Mouse (Mus musculus) E14TG2a.4 (cell line): ENCODE measurements around the gene Gtpbp2.
A peak's percentile ranks its signal among the peaks of the same experiment; 100 is the strongest.

Source experiments
- H3K27me3 ChIP-seq: 2 replicates; pipeline ENCODE4 v1.6.1; 2014; ENCODE audit warnings: low read length, control low read depth; ENCODE audit not compliant: insufficient read depth
- H3K36me3 ChIP-seq: 2 replicates; pipeline ENCODE4 v1.6.1; 2014; ENCODE audit warnings: low read length, control low read depth; ENCODE audit not compliant: insufficient read depth
- H3K4me1 ChIP-seq: replicated peaks from 2 replicates; pipeline ENCODE4 v1.6.1; 2014; ENCODE audit warnings: low read depth, low read length, control low read depth
- H3K4me3 ChIP-seq: replicated peaks from 2 replicates; pipeline ENCODE4 v1.5.1; 2014; ENCODE audit warnings: mild to moderate bottlenecking, low read length
- H3K9me3 ChIP-seq: 2 replicates; pipeline ENCODE4 v1.6.1; 2014; ENCODE audit warnings: low read length, control low read depth
- CTCF ChIP-seq: conservative IDR thresholded peaks from 2 replicates; pipeline ENCODE4 v1.5.1; 2014; ENCODE audit warnings: low read length
- NANOG ChIP-seq: IDR thresholded peaks from 2 replicates; pipeline ENCODE4 v1.6.1; 2014; ENCODE audit warnings: borderline replicate concordance, low read length, mixed read lengths
- POU5F1 ChIP-seq: IDR thresholded peaks from 2 replicates; pipeline ENCODE4 v1.6.1; 2014; ENCODE audit warnings: low read length, borderline replicate concordance

Gene Gtpbp2

GRCm38 (mm10) chr17:46143578-46144423 is 17.0 kb upstream of the Gtpbp2 start, which contains the start of gene Rsph9:
Gene Rsph9, minus strand, starts transcription at chr17:46144216.
- Histone ChIP-seq H3K27me3 (peaks cover 6% of the 10 kb centered on the region; the same call in 1 of the 2 replicates), H3K36me3 (peaks cover 26% of the 10 kb centered on the region), H3K9me3 (no peaks in the 10 kb centered on the region), H3K4me3 (peak within 1 kb of the TSS; percentile 74), H3K4me1 (peaks cover 40% of the 10 kb centered on the region)
- TF ChIP-seq POU5F1 (no peak), NANOG (no peak), CTCF (no peak)

- no peaks in the 10 kb centered on the region for H3K9me3 ChIP-seq
- peaks cover 36% of the 10 kb centered on the region for H3K4me1 ChIP-seq
- H3K4me3 ChIP-seq, result peak within 1 kb of the TSS; percentile 85
- peaks cover 18% of the 10 kb centered on the region for H3K36me3 ChIP-seq
- TF ChIP-seq CTCF (no peak), NANOG (no peak), POU5F1 (no peak)
- H3K27me3 ChIP-seq, result no peaks in the 10 kb centered on the region
Observed at GRCm38 (mm10) chr17:46152847-46153782, 7.7 kb upstream of the Gtpbp2 start, which contains the start of gene Mad2l1bp. Gene Mad2l1bp, minus strand, starts transcription at chr17:46153553.

GRCm38 (mm10) chr17:46154336-46154735 is 6.5 kb upstream of the Gtpbp2 start:
- Histone ChIP-seq H3K9me3 (no peaks in the 10 kb centered on the region), H3K36me3 (peaks cover 7% of the 10 kb centered on the region; the same call in 1 of the 2 replicates), H3K4me3 (no peak overlapping the region), H3K4me1 (peaks cover 36% of the 10 kb centered on the region), H3K27me3 (no peaks in the 10 kb centered on the region)
- no peak for TF ChIP-seq CTCF
- TF ChIP-seq POU5F1, result no peak
- TF ChIP-seq NANOG, result no peak

GRCm38 (mm10) chr17:46156680-46157079 is 4.2 kb upstream of the Gtpbp2 start:
- H3K4me1 ChIP-seq, result peaks cover 43% of the 10 kb centered on the region
- H3K9me3 ChIP-seq, result no peaks in the 10 kb centered on the region
- H3K27me3 ChIP-seq, result no peaks in the 10 kb centered on the region
- H3K36me3 ChIP-seq, result no peaks in the 10 kb centered on the region
- TF ChIP-seq CTCF (no peak), POU5F1 (no peak), NANOG (no peak)
- H3K4me3 ChIP-seq, result no peak overlapping the region

GRCm38 (mm10) chr17:46157131-46157530 is 3.7 kb upstream of the Gtpbp2 start:
- Histone ChIP-seq H3K36me3 (no peaks in the 10 kb centered on the region), H3K9me3 (no peaks in the 10 kb centered on the region), H3K4me3 (no peak overlapping the region), H3K4me1 (peaks cover 47% of the 10 kb centered on the region), H3K27me3 (no peaks in the 10 kb centered on the region)
- no peak for TF ChIP-seq NANOG
- no peak for TF ChIP-seq POU5F1
- no peak for TF ChIP-seq CTCF

GRCm38 (mm10) chr17:46159236-46159635 is 1.6 kb upstream of the Gtpbp2 start:
- Histone ChIP-seq H3K4me3 (peak overlapping the region; percentile 92; the same call in 1 of the 2 replicates), H3K9me3 (no peaks in the 10 kb centered on the region), H3K36me3 (peaks cover 8% of the 10 kb centered on the region), H3K27me3 (no peaks in the 10 kb centered on the region), H3K4me1 (peaks cover 48% of the 10 kb centered on the region)
- no peak for TF ChIP-seq POU5F1
- no peak for TF ChIP-seq NANOG
- TF ChIP-seq CTCF, result no peak

GRCm38 (mm10) chr17:46160090-46160662 is 656 bp upstream of the Gtpbp2 start:
- H3K9me3 ChIP-seq, result no peaks in the 10 kb centered on the region
- H3K4me1 ChIP-seq, result peaks cover 57% of the 10 kb centered on the region
- H3K36me3 ChIP-seq, result peaks cover 17% of the 10 kb centered on the region
- H3K27me3 ChIP-seq, result no peaks in the 10 kb centered on the region
- H3K4me3 ChIP-seq, result peak overlapping the region; percentile 92
- TF ChIP-seq POU5F1, result no peak
- no peak for TF ChIP-seq NANOG
- peak; percentile 34 for TF ChIP-seq CTCF
